Mouse (Mus musculus) liver, embryonic 16.5 days (tissue): ENCODE measurements around the gene Gpd2. TPM values are rescaled to one million over a fixed set of nuclear protein-coding genes. Genes with fewer than 3 reads are reported as not detected.

Experiments used
- ATAC-seq: fragments of 200-750 bp; cut with Nextera tagmentation; 2 replicates; pipeline ENCODE4 v1.8.0; 2017; ENCODE audit warnings: low read depth, mild to moderate bottlenecking, moderate number of reproducible peaks, moderate library complexity
- H3K27ac ChIP-seq: fragments of 300-500 bp; sonication (generic); 2 replicates; pipeline ENCODE4 v1.5.1; 2014; ENCODE audit warnings: mild to moderate bottlenecking, low read length
- H3K27me3 ChIP-seq: fragments of 300-500 bp; sonication (generic); 2 replicates; pipeline ENCODE4 v1.6.1; 2014; ENCODE audit warnings: low read depth, low read length, mixed read lengths; ENCODE audit not compliant: control insufficient read depth, insufficient read depth
- H3K36me3 ChIP-seq: fragments of 300-500 bp; sonication (generic); 2 replicates; pipeline ENCODE4 v1.6.1; 2014; ENCODE audit warnings: mild to moderate bottlenecking; ENCODE audit not compliant: control insufficient read depth, insufficient read depth
- H3K4me1 ChIP-seq: fragments of 300-500 bp; sonication (generic); 2 replicates; pipeline ENCODE4 v1.6.1; 2014; ENCODE audit warnings: low read depth, low read length, mixed read lengths; ENCODE audit not compliant: control insufficient read depth
- H3K4me2 ChIP-seq: fragments of 300-500 bp; sonication (generic); 2 replicates; pipeline ENCODE4 v1.6.1; 2014; ENCODE audit warnings: low read depth, low read length, mixed read lengths
- H3K4me3 ChIP-seq: fragments of 300-500 bp; sonication (generic); 2 replicates; pipeline ENCODE4 v1.5.1; 2014; ENCODE audit warnings: low read depth, mild to moderate bottlenecking, low read length
- H3K9ac ChIP-seq: fragments of 300-500 bp; sonication (generic); 2 replicates; pipeline ENCODE4 v1.6.1; 2014; ENCODE audit warnings: low read depth, low read length
- H3K9me3 ChIP-seq: fragments of 300-500 bp; sonication (generic); replicated peaks from 2 replicates; pipeline ENCODE4 v1.6.1; 2016; ENCODE audit warnings: low read length; ENCODE audit not compliant: control insufficient read depth
- WGBS: fragments of 180-500 bp; shearing (Covaris S2); extraction: QIAGEN DNeasy Blood & Tissue Kit; methylation state at CpG from one replicate; pipeline ENCODE4 v1.1.7; 2014; ENCODE audit not compliant: insufficient replicate concordance; 5-methylcytosine and 5-hydroxymethylcytosine counted together
- polyA plus RNA-seq: library from polyadenylated mRNA; unstranded; fragments of >200 nt; fragmentation: Nextera tagmentation; extraction: Ambion mirVana; gene quantifications from 2 replicates; pipeline ENCODE4 v1.2.1, GENCODE M21; 2015

Gene Gpd2
- 4.6 and 5.9 TPM in 2 replicates for polyA plus RNA-seq

GRCm38 (mm10) chr2:57237475-57237919 lies at the start of gene Gpd2:
Gpd2 (plus strand) TSS chr2:57237635.
- Histone ChIP-seq H3K36me3 (no peaks in the 10 kb centered on the region), H3K27ac (peak within 1 kb of the TSS; percentile 52; the same call in 1 of the 2 replicates), H3K9ac (peak within 1 kb of the TSS; percentile 74), H3K27me3 (no peaks in the 10 kb centered on the region), H3K4me2 (peak within 1 kb of the TSS; percentile 92), H3K4me3 (peak within 1 kb of the TSS; percentile 75), H3K4me1 (peaks cover 8% of the 10 kb centered on the region; the same call in 1 of the 2 replicates), H3K9me3 (no peaks in the 10 kb centered on the region)
- WGBS = 10% methylated on average over 19 of the region's 20 CpGs
- ATAC-seq = no peak

- Histone ChIP-seq H3K27ac (no peak overlapping the region), H3K4me2 (no peak overlapping the region), H3K36me3 (no peaks in the 10 kb centered on the region), H3K4me3 (no peak overlapping the region), H3K4me1 (no peaks in the 10 kb centered on the region), H3K27me3 (no peaks in the 10 kb centered on the region), H3K9ac (no peak overlapping the region), H3K9me3 (no peaks in the 10 kb centered on the region)
- WGBS = 39% methylated on average over 9 of the region's 9 CpGs
- ATAC-seq = peak; percentile 41; the same call in 1 of the 2 replicates
Observed at GRCm38 (mm10) chr2:57188237-57188636, 49.2 kb upstream of the Gpd2 start.

- no peak for ATAC-seq
- Histone ChIP-seq H3K9ac (no peak overlapping the region), H3K27me3 (no peaks in the 10 kb centered on the region)
Observed at GRCm38 (mm10) chr2:57190884-57191283, 46.6 kb upstream of the Gpd2 start.

GRCm38 (mm10) chr2:57199046-57199445 lies 38.4 kb upstream of the Gpd2 start:
- H3K9ac ChIP-seq = no peak overlapping the region
- 44% methylated on average over 3 of the region's 3 CpGs for WGBS
- H3K4me1 ChIP-seq = no peaks in the 10 kb centered on the region

More at GRCm38 (mm10) chr2:57190884-57191283, 46.6 kb upstream of the Gpd2 start:
- Histone ChIP-seq H3K9me3 (no peaks in the 10 kb centered on the region), H3K4me2 (no peak overlapping the region), H3K4me3 (no peak overlapping the region), H3K27ac (no peak overlapping the region), H3K4me1 (no peaks in the 10 kb centered on the region), H3K36me3 (no peaks in the 10 kb centered on the region)

GRCm38 (mm10) chr2:57208472-57209083 lies 28.9 kb upstream of the Gpd2 start:
- H3K36me3 ChIP-seq = no peaks in the 10 kb centered on the region
- H3K4me3 ChIP-seq = no peak overlapping the region
- H3K4me2 ChIP-seq = no peak overlapping the region
- no peaks in the 10 kb centered on the region for H3K4me1 ChIP-seq
- ATAC-seq = no peak
- WGBS = 41% methylated on average over 9 of the region's 9 CpGs
- H3K27ac ChIP-seq = no peak overlapping the region
- no peaks in the 10 kb centered on the region for H3K9me3 ChIP-seq
- H3K9ac ChIP-seq = no peak overlapping the region
- no peaks in the 10 kb centered on the region for H3K27me3 ChIP-seq

More at GRCm38 (mm10) chr2:57199046-57199445, 38.4 kb upstream of the Gpd2 start:
- Histone ChIP-seq H3K27me3 (no peaks in the 10 kb centered on the region), H3K4me2 (no peak overlapping the region), H3K9me3 (no peaks in the 10 kb centered on the region), H3K36me3 (no peaks in the 10 kb centered on the region), H3K27ac (no peak overlapping the region), H3K4me3 (no peak overlapping the region)
- ATAC-seq = no peak

- H3K9ac ChIP-seq = no peak overlapping the region
- H3K27me3 ChIP-seq = no peaks in the 10 kb centered on the region
- no peak overlapping the region for H3K4me2 ChIP-seq
- no peaks in the 10 kb centered on the region for H3K4me1 ChIP-seq
- no peak for ATAC-seq
- H3K9me3 ChIP-seq = no peaks in the 10 kb centered on the region
- WGBS = 55% methylated on average over 9 of the region's 9 CpGs
- no peak overlapping the region for H3K27ac ChIP-seq
- H3K36me3 ChIP-seq = no peaks in the 10 kb centered on the region
- H3K4me3 ChIP-seq = no peak overlapping the region
Observed at GRCm38 (mm10) chr2:57211049-57212001, 26.1 kb upstream of the Gpd2 start.

- Histone ChIP-seq H3K4me1 (no peaks in the 10 kb centered on the region), H3K9me3 (no peaks in the 10 kb centered on the region)
- WGBS = 48% methylated on average over 4 of the region's 4 CpGs
Observed at GRCm38 (mm10) chr2:57213364-57213763, 24.1 kb upstream of the Gpd2 start.

GRCm38 (mm10) chr2:57223288-57224026 lies 14.0 kb upstream of the Gpd2 start:
- H3K27me3 ChIP-seq = no peaks in the 10 kb centered on the region; the same call in 1 of the 2 replicates
- H3K4me2 ChIP-seq = no peak overlapping the region
- H3K4me3 ChIP-seq = no peak overlapping the region
- H3K9me3 ChIP-seq = no peaks in the 10 kb centered on the region
- ATAC-seq = no peak
- WGBS = 31% methylated on average over 3 of the region's 3 CpGs
- H3K27ac ChIP-seq = no peak overlapping the region
- H3K36me3 ChIP-seq = no peaks in the 10 kb centered on the region
- peaks cover 4% of the 10 kb centered on the region for H3K4me1 ChIP-seq
- H3K9ac ChIP-seq = no peak overlapping the region

More at GRCm38 (mm10) chr2:57213364-57213763, 24.1 kb upstream of the Gpd2 start:
- H3K4me2 ChIP-seq = no peak overlapping the region
- H3K36me3 ChIP-seq = no peaks in the 10 kb centered on the region
- no peaks in the 10 kb centered on the region for H3K27me3 ChIP-seq
- H3K4me3 ChIP-seq = no peak overlapping the region
- H3K27ac ChIP-seq = no peak overlapping the region
- H3K9ac ChIP-seq = no peak overlapping the region
- ATAC-seq = no peak
